Mouse (Mus musculus) kidney, adult 8-10 months (tissue): Measurements from ENCODE around the gene Pck2.

Source experiments
- DNase-seq, 2 experiments: peaks; one replicate each; pipeline ENCODE4 v3.0.0; 2022

The Pck2 gene

DNA sequence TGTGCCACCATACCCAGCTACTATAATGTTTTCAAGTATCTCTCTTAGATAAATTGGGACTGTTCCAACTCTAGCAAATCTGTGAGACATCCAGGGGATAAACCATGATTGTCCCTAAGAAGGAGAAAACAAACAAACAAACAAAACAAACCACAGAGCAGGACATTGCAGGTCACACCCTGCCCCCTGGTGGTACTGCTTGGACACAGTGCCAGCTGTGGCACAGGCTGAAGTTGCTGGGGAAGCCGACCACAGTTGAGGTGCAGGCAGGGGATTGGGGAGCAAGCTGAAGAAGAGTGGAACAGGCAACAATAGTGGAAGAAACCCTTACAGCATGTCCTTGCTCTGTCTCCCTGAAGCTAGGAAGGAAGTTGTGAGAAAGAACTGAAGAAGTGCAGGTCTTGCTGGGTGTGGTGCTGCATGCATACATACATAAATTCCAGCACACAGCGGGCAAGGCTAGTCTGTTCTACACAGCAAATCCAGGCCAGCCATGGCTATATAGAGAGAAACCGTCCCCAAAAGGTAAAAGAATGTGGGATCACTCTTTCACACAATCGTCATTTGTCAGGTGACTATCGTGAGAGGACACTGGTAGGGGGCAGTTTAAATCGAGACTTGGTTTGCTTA lies 3.8 kb upstream of the Pck2 start:
- DNase-seq: peak in 1 of 2 experiments; percentile 52

DNA sequence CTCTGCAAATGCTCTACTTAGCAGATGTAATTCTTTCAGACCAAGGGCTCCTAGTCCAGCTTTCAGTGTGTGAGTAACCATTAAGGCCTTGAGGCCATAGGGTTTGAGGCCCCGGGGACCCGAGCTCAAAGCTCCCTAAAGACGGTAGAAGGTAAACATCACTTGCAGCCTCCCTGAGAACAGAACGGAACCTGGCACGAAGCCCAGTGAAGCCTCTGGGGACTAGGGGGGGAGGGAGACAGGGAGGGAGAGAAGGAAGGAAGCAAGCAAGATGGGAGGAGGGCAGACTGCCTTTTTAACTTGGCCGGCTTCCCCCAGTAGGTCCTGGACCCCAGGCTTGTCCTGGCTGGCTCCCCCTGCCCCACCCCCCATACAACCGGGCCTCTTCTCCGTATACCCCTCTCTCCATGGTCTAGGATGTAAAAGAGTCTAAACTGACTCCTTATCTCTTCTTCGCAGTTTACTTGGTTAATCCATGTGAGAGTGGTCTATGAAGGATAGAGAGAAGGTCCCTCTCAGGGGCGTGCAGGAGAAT lies 788 bp downstream of the Pck2 start:
- peak; percentile 66 to 71 for DNase-seq

DNA sequence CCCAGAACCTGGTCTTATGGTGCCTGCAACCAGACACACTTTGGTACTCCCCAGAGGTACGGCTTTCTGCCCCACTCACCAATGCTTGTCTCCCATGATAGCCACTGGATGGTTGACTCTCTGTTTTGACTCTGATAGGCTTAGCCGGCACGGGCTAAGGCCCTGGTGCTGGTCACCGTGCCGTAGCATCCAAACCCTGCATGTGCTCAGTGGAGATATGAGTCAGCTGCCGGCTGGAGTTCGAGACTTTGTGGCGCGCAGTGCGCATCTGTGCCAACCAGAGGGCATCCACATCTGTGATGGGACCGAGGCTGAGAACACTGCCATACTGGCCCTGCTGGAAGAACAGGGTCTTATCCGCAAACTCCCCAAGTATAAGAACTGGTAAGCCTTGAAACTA lies 2.2 kb downstream of the Pck2 start:
- no peak for DNase-seq

DNA sequence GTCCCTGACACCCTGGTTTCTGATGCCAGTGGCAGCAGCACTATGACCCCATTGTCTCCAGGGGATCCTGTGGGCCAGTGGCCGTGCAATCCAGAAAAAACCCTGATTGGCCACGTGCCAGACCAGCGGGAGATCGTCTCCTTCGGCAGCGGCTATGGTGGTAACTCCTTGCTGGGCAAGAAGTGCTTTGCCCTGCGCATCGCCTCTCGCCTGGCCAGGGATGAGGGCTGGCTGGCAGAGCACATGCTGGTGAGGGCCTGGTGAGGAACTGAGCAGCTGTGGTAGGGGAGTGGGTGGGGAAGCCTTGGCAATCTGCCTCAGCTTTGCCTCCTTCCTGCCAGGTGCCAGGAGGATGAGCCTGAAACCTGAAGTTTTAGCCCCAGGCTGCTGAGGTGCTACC lies 4.3 kb downstream of the Pck2 start:
- no peak for DNase-seq

DNA sequence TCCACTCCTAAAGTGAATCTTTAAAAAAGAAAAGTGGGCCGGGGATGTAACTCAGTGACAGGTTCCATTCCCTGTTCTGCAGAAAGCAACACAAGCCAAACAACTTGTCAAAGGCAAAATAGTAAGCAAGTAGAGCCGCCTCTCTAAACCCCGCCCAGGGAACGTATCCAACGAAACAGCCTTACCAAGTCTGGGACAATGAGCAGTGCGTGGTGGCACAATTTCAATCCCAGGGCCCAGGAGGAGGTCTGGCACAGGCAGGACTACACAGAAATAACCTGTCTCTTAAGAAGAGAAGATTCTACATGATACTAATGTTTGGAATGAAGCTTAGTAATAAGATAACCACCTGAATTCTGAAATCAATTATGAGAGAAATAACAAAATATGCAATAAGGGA lies 10.1 kb downstream of the Pck2 start:
- no peak for DNase-seq

DNA sequence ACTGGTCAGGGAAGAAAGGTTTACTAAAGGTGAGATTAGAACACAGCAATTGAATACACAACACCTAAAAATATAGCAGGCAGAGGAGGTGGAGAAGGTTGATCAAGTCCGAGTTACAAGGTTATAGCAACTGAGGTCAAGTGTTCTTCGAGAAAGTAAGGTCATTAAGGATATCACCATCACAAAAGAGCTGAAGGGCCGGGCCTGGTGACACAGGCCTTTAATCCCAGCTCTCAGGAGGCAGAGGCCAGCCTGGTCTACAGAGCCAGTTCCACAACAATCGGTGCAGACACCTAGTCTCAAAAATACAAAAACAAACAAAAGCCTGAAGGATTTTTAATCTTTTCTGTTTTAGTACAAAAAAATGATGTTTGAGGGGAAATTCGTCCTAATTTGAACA lies 11.3 kb downstream of the Pck2 start:
- DNase-seq: no peak

DNA sequence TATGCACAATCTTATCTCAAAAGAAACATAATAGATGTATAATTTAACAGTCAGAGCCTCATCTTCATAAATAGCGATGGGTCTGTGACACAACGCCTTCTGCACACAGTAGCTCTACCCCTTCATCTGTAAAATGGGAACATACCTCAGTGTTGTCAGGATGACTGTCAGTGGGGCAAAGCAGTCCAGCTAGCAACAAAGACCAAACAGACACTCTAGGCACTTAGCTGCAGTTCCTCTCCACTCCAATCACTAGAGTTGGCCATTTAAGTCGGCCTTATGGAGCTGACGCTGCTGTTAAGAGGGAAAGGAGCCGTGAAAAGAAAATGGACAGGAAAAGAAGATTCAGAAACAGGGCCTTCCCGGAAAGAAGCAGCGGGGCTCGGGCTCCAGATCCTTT lies 11.7 kb downstream of the Pck2 start:
- DNase-seq: no peak

DNA sequence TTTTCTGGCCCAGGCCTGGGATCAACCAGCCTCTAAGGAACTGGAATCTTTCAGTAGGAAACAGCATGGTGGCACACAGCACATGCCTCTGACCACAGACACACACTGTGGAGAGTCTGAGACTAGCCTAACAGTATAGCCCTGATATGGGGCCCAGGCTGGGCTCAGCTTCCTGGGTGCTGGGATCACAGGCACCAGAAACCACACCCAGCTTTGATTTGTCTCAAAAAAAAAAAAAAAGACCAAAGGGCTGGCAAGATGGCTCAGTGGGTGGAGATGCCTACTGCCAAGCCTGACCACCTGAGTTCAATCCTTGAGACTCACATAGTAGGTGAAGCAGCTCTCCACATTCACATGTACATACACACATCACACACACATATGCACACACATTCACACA lies 14.6 kb downstream of the Pck2 start:
- DNase-seq: no peak

DNA sequence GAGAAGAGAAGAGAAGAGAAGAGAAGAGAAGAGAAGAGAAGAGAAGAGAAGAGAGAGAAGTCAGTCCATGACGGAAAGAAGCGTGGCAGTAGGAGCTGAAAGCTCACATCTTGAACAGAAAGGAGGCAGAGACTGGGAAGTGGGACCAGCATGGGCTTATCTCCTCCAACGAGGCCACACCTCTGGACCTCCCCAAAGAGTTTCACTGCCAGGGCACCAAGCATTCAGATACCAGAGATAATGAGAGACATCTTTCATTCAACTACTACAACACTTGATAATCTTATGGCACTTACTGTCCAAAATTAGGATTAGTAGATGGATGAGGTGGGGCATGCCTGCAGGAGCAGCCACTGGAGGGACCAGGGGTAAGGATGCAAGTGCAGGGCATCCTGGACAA lies 15.7 kb downstream of the Pck2 start:
- no peak for DNase-seq

DNA sequence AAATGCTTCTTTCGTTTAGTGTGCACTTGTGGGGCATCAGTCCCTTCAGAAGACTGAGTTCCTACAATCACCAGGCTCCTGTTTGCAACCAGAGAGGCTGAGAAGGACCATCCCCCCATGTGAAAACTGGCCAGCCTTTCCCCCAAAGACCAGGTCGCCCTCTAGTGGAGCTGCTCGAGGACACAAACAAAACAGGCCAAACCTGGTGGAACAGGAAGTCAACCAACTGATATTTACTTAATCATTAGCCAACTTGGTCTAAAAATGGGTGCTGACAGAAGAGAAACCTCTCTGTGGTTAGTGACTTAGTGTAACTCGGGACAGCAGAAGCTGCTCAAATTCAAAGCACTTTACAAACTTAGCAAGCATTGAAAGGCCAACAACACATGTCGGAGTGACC lies 16.9 kb downstream of the Pck2 start:
- peak; percentile 89 to 90 for DNase-seq

DNA sequence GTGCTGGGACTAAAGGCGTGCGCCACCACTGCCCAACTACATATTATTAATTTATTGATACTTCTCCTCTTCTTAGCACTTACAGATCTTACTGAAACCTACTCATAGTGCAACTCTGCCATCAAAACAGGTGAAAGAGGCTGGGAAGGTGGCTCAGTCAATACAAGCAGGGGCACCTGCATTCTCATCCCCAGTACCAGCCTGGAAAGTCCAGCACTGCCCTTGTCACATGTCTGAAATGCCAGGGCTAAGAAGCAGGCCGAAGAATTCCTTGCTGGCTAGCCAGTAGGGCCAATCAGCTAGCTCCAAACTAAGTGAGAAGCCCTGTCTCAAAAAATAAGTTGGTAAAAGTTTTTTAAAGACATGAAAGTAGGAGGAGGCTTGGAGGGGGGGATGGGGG lies 17.5 kb downstream of the Pck2 start:
- peak in 1 of 2 experiments; percentile 39 for DNase-seq

DNA sequence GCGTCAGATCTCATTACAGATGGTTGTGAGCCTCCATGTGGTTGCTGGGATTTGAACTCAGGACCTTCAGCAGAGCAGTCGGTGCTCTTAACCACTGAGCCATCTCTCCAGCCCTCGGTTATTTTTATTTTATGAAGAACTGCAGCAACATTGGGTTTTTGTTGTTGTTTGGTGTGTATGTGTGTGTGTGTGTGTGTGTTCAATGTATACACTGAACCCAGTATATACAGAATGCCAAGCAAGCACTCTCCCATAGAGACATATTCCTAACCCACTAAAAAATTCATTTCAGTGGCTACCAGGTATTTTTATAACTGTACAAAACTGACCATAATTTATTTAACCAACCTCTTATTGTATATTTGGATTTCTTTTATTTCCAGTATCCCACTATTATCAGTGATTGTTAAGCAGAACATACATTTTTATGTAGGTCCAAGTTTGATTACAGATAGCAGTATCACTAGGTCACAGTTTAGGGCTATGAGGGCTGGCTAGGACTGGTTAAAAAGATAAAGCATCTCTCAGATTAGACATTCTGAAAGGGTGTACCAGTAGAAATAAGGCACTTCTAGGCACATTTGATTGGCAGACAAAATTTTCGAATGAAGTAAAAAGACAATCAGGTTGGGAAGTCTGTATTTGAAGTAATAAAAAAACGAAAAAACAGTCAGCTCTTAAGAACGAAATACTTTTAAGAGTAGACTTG lies 18.8 kb downstream of the Pck2 start:
- no peak for DNase-seq

DNA sequence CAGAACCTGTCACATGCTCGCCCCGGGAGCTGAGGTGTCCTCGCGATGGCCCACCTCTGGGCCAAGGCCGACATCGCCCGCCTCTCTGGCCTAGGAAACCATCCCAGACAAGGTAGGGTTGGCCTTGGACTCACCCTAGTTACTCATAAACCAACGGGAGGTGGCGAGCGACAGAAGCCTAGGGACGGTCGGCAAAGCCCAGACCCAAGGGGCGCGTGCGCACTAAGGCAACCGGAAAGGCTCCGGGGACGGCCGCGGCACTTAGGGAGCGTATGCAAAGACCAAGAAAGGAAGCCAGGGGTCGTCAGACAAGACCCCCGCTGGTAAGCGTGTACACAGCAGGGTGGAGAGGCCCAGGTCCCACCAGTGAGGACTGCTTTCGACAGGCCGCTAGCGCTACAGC lies 19.7 kb downstream of the Pck2 start, which contains the start of gene Dcaf11:
Gene Dcaf11, plus strand, starts transcription at position 208 of the 403 bp plus-strand sequence.
- peak; percentile 95 to 97 for DNase-seq

DNA sequence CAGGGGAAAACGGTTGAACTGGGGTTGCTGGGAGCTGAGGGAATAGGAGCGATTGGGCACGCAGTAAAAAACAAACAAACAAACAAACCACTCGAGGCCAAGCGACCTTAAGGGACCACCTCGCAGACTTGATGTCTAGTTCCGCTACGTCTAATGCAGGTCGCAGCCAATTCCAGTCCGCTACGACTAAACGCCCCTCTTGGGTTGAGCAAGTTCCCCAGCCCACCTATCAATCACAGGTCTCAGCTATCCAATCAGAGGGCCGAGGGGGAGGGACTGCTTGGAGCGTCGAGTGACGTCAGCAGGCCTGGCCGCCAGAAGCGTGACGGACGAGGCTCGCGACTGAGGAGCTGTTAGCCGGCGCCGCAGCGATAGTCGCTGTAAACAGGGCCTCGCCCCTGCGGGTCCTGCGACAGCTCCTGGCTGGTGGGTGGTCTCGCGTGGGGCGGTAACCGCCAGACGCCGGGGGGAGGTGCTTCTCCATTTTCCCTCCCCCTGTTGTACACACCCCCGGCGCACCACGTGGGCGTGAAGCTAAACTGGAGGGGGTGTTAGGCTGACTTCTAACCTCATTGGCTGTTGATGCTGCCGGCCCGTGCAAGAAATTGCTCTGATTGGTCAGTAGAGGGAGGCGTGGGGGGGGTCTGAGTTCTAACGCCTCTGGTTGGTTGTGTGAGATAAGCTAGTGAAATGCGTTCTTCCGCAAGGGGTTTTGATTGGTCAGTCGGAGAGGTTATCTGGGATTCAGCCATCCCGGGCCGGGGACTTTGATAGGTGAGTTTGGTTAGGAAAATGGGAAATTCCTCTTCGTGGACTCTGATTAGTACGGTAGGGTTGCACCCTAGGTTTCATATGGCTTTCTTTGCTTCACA lies 20.4 kb downstream of the Pck2 start, which contains the start of gene A730061H03Rik:
Gene A730061H03Rik, minus strand, starts transcription at position 205 of the 872 bp plus-strand sequence.
- peak; percentile 98 to 99 for DNase-seq

DNA sequence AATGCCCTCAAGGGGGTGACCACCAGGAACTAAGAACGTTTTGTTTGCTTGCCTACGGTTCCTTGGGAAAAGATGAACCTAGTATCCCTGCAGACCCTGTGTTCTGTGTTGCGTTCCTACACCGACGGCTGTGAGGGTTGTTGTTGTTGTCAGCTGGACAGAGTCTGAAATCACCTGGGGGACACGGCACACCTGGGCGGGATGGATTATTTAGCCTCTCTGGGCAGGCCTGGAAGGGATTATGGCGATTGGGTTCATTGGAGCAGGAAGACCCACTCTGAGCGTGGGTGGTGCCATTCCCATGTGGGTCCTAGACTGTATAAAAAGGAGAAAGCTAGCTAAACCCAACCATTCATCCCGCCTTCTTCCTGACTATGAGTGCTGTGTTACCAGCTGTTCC lies 21.8 kb downstream of the Pck2 start:
- no peak for DNase-seq

DNA sequence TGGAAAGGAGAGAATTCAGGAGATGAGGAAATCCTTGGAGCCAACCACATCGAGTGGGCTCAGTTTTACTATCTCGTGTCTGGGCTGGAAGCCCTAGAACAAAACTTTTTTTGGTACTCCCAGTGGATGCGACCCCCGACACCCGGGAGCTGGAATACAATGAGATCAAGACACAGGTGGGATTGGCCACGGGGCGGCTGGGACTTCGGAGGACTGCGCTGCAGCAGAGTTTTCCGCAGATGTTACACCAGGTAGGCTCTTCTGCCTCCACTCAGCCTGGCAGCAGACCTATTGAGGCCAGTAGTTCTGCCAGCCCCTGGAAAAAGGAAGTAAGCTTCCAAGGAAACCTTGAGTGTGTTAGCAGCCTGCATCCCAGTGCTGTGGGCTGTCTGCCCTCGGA lies 23.2 kb downstream of the Pck2 start:
- DNase-seq: no peak

DNA sequence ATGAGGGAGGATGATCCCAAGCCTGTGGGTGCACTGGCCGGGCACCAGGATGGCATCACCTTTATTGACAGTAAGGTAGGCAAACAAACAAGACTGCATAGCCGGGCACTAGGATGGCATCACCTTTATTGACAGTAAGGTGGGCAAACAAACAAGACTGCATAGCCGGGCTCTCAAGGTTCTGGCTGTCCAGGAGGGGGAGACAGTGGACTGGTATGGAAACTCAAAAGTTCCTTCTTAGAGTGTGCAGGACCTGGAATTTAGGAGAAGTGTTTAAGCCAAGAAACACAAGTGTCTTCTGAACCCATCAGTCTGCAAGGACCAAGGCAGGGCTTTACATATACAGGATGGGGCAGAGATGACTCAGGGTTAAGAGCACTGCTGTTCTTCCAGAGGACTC lies 25.7 kb downstream of the Pck2 start:
- no peak for DNase-seq

DNA sequence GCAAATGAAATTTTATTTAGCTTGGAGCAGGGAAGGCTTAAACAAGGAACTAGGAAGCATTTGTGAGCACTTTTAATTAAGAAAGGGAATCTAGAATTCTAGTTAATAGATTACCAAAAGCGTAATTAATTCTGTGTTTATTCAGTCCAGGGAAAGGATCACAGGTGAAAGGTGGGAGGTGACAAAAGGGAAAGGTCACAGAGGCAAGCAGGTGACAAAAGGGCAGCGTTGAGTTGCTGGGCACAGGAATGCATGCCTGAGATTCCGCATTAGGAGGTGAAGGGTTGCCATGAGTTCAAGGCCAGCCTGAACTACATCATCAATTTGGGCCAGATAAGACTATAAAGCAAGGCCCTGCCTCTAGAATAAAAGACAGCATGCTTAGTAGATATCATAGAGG lies 27.4 kb downstream of the Pck2 start:
- peak in 1 of 2 experiments; percentile 50 for DNase-seq

DNA sequence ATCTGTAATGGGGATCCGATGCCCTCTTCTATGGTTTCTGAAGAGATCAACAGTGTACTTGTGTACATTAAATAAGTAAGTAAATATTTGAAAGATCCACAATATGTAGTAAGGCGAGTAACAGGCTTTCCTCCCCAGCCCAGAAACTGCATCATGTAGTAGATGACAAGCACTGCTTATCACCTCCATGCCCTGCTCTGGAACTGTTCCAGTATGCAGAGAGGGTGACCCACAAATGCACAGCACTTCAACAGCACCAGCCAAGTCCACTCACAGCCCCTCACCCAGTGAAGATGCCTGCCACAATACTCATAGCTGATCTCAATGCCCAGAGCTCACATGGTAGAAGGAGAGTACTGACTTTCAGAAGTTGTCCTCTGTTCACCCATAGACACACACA lies 30.5 kb downstream of the Pck2 start:
- no peak for DNase-seq

DNA sequence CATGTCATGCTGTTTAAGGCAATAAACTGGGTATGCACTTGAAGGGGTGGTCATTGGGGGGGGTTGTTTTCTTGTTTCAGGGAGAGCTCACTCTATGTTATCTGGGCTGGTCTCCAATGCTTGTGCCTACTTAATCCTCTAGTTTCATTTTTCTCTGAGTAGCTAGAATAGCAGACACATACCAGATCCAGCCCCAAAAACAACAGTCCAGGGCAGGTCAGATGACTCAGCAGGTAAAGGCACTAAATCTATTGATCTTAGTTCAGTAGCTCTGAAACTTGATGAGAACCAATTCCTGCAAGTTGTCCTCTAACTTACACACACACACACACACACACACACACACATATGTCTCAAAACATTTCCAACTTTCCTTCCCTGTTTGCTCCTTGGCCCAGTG lies 31.7 kb downstream of the Pck2 start:
- DNase-seq: no peak

DNA sequence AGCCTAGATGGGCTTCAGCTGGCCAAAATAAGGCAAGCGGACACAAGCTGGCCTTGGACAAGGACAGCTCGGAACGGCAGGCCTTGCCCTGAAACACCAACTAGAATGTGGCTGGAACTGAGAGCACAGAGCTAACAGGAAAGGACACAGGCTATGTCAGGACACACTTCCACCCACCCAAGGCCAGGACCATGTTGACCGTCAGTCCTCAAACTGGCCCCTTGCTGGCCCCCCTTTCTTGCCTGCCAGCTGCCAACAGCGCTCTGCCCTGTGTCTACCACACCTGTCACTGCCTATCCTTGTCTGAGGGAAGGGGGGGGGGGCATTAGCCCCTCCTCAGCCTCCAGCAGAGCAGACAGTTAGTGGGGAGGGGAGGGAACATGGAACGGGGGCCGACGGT lies 35.2 kb downstream of the Pck2 start, which contains the start of gene Fitm1:
Gene Fitm1, plus strand, starts transcription at position 316 of the 400 bp plus-strand sequence.
- no peak for DNase-seq

DNA sequence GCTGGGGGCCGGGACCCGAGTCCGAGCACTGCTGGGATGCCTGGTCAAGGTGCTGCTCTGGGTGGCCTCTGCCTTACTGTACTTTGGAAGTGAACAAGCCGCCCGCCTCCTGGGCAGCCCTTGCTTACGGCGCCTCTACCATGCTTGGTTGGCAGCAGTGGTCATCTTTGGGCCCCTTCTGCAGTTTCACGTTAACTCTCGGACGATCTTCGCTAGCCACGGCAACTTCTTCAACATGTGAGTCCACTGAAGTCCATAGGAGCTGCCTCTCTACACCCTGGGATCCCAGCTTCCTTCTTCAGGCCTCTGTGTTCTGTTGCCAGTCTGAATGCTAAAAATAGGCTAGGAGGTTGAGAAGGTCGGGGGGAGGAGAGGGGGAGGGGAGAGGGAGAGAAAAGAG lies 35.6 kb downstream of the Pck2 start:
- peak in 1 of 2 experiments; percentile 47 for DNase-seq

DNA sequence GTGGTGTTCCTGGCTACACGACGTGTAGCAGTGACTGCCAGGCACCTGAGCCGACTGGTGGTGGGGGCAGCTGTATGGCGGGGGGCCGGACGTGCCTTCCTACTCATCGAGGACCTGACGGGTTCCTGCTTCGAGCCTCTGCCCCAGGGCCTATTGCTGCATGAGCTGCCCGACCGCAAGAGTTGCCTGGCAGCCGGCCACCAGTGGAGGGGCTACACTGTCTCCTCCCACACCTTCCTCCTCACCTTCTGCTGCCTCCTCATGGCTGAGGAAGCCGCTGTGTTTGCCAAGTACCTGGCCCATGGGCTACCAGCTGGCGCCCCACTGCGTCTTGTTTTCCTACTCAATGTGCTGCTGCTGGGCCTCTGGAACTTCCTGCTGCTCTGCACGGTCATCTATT lies 36.3 kb downstream of the Pck2 start:
- DNase-seq: no peak
